Mouse (Mus musculus) spleen, postnatal 14 days (tissue): Measurements from ENCODE around the gene Itsn1.

Source experiments
- DNase-seq, 2 experiments: peaks; one replicate each; pipeline ENCODE4 v3.0.0; 2021 to 2022; ENCODE audit warnings: low spot score in 2 of 2

The Itsn1 gene

DNA sequence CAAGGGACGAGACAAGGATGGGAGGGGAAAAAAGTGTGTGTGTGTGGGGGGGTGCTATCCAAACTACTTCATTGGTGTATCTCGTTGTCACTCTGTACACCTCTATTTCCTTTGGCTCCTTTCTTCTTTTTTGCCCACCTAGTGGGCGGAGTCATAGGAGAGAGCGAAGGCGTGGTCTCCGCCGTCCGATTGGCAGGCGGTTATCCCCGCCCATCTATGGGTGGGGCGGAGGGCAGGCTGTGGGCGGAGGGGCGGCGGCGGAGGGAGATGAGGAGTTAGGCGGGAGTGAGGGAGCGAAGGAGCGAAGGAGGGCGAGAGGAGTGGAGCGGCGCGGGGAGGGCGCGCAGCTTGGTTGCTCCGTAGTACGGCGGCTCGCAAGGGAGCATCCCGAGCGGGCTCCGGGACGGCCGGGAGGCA lies at the start of gene Itsn1:
Gene Itsn1, plus strand, starts transcription at position 216 of the 417 bp plus-strand sequence.
- DNase-seq, result peak; percentile 95

- no peak for DNase-seq
Measured at GRCm38 (mm10) chr16:91680656-91681055, 48.4 kb upstream of the Itsn1 start.

DNA sequence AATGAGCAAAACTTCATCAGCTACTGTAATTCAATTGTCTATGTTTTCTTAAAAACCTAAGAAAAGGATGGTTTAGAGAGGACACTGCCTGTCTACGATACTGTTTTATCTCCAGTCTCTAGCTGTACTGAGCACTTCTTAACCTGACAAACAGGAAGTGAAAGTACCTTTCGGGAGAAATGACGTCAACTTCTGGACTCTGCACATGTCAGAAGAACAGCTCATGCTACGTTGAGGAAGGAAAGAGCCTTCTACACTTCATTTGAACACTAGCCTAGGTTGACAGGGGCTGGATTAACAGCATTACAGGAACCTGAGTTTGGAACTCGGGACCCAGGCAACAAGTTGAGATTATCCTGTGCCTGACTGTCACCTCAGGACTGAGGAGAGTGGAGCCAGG lies 43.6 kb upstream of the Itsn1 start:
- no peak for DNase-seq

DNA sequence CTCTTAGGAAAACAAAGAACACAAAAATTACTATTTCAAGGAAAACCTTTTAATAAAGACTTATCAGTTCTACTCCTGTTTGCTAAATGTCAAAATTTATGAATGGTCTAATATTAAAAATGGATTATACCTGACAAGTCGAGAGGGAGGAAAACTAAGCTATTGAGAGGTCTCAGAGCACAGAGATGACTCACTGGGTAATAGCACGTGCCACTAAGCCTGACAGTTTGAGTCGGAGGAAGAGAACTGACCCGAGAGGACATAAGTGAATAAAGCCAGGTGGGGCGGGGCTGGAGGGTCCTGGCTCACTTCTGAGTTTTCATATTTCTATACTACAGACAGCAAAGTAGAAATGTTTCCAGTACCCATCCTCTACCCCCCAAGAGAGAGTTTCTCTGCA lies 42.7 kb upstream of the Itsn1 start:
- DNase-seq, result no peak

GRCm38 (mm10) chr16:91688023-91688618 lies 41.0 kb upstream of the Itsn1 start:
- no peak for DNase-seq

DNA sequence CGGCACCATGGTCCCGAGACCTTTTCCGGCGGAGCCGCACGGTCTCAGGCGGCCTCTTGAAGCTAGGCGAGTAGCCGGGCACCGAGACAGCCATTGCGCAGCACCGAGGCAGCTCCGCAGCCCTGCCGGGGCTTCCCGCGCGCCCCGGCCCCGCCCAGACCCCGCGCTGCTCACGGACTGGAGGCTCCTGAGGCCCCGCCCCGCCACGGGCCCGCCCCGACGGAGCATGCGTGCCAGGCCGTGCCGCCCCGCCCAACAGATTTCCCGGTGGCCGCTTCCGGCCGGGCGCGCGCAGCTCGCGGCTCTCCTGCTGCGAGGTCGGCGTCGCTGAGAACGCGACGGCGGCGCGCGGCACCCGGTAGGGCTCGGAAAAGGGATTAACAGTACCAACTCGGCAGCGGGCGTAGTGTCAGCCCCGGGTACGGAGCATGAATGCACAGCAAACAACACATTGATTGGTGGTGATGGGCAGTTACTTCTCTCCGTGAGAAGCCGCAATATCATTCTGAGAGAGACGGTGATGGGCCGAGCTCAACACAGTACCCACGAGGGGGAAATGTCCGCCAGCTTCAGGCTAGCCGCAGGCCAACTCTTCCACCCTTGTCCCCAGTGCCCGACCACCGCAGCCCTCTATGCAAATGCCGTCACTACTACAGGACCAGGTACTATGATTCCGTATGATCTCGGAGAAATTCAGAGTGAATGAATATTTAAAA lies 40.3 kb upstream of the Itsn1 start, which contains the start of gene Donson:
Gene Donson, minus strand, starts transcription at position 152 of the 716 bp plus-strand sequence.
- peak; percentile 93 to 96 for DNase-seq

DNA sequence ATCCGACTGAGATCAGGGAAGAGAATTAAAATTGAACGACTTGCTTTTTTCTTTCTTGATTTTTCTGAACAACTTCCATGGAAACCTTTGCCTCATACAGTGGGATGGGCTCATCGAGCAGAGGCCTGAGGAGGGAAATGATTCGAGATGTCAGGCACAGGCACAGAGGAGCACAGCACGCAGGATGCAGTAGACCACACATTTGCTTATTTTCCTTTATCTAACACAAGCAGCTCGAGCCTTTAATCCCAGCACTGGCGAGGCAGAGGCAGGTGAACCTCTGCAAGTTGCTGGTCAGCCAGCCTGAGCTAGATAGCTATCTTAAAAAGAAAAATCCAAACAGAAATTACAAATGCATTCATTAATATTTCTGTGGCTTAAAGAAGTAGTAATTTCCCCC lies 39.3 kb upstream of the Itsn1 start:
- no peak for DNase-seq

DNA sequence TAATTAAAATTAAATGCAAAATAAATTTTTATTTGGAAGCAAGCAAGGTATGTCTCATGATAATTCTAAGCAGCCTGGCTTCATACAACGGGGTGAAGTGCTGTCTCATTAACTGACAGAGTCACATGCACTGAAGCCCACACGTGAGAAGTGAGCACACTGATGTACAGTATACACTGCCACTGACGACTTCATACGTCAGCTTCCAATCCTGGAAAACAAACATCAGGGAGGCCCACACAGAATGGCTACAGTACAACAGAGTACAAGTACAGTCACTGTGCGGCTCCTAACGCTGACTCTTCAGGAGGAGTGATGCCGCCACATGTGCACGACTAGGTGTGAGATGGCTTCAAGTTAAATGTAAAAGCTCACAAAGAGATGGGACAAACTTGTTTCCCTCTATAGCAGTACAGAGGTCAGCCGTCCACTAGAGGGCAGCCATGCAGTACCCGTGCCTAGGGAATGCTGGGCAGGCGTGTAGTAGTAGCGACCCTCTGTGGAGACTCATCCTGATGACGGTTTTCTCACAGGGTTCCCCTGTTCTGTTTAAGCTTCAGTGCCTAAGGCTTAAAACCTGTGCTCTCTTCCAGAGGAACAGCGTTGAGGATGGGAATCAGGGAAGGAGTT lies 34.5 kb upstream of the Itsn1 start:
- peak; percentile 57 to 72 for DNase-seq

DNA sequence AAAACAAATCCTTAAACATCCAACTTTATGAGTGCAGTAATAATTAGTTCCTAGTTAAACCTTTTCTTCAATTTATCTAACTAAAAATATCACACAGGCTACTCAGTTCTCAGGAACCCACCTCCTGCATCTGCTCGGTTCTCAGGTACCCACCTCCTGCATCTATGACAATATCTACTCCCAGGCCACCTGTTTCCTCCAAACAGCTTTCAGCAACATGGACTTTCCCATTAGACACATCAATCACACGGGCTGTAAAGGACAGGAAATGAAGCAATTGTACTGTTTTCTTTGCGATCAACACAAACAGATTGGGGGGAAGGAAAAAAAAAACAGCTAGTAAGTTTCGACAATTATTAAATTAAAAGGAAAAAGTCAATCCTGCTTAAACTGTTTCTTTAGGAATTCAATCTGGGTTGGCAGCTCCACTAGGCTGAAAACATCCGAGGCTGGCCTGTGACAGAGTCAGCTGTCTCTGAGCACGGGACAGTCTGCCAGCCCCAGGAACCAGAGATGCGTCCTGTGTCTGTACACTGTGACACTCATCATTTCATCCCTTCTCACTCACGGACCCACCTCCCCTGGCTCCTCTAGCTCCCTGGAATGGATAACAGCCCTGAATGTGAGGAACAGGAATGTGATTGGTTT lies 33.8 kb upstream of the Itsn1 start:
- no peak for DNase-seq

DNA sequence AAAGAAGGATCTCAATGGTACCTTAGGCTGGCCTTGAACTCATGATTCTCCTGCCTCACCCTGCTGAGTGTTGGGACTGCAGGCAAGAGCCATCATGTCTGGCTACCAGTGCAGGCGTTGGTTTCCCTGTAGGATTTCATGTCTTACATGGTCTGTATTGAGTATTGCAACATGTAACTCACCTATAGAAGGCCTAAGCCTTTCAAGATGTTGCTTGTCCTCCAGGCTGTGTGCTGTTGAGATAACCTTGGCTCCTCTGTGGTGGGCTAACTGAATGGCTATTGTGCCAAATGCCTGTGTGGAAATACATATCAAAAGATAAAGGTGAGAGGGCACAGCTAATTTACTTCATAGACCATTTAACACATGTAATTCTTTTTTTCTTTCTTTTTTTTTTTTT lies 30.1 kb upstream of the Itsn1 start:
- no peak for DNase-seq

GRCm38 (mm10) chr16:91701908-91702307 lies 27.2 kb upstream of the Itsn1 start:
- no peak for DNase-seq

DNA sequence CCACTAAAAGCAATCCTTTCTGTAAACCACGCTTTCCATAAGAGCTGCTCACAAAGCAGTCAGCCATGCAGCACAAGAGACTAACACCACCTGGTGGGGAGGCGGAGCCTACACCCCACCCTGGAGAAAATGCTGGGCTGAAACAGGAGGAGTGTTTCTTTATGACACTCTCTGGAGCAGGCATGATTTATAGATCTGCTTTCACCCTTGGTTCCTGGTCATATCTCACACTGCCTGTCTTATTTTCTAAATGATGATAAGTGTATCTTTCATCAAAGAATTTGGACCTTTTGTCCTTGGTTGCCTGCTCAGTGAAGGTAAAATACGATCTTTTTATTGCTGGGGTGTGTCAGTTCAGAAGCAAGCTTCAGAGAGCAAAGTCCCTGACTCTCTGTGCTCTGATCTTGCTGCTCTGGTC lies 26.3 kb upstream of the Itsn1 start:
- DNase-seq, result no peak

- DNase-seq, result no peak
Measured at GRCm38 (mm10) chr16:91704603-91705340, 24.3 kb upstream of the Itsn1 start.

GRCm38 (mm10) chr16:91710241-91710640 lies 18.8 kb upstream of the Itsn1 start:
- DNase-seq, result no peak

GRCm38 (mm10) chr16:91716927-91717349 lies 12.1 kb upstream of the Itsn1 start:
- DNase-seq, result peak; percentile 51 to 64

DNA sequence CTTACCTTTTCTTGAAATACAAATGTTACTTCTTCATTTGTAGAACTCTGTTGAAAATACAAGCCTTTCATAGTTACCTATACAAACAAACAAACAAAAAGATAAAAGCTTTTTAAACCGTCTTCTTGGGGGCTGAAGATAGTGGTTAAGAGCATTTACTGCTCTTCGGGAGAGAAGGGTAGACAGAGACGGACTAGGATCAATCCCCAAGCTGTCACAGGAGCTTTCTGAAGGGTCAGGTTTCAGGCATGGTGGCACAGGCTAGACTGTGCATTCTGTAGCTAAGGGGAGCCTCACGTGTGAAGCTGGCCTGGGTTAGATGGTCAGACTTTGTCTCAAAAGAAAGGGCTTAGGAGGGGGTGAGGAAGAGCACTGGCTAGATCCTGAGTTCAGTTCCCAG lies 11.7 kb upstream of the Itsn1 start:
- DNase-seq, result no peak

DNA sequence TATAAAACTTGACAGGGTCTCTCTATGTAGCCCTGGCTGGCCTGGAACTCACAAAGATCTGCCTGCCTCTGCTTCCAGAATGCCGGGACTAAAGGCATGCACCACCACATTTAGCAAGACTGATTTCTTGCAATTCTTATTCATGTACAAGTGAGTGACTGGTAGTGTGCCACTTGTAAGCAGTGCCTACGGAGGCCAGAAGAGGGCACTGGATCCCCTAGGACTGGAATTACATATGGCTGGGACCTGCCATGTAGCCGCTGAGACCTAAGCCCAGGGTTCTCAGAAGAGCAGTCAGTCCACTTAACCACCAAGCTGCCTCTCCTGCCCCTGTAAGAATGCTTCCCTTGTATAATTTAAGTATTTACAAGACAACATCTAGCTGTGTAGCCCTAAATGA lies 4.8 kb upstream of the Itsn1 start:
- DNase-seq, result peak; percentile 41 to 61

DNA sequence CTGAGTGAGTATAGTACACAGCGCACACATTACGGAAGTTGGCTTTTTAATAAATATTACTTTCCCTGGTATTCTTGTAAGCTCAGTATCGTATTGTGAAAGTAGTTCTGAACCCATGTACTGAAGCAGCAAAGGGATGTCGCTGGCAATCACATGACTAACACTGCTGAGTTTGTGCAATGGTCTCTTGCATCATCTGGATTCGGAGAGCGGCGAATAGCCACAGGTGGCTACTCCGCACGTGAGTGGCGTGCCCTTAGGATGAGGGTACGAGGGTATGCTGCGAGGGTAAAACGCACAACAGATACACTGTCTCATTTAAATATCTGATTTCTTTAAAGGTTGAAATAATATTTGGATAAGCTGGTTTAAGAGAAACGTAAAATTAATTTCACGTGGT lies 1.6 kb upstream of the Itsn1 start:
- DNase-seq, result no peak

- DNase-seq, result peak; percentile 88 to 94
Measured at GRCm38 (mm10) chr16:91728123-91729065, 687 bp upstream of the Itsn1 start, which contains the start of gene Cryzl1. TSS of gene Cryzl1 (minus strand) at chr16:91728975.

DNA sequence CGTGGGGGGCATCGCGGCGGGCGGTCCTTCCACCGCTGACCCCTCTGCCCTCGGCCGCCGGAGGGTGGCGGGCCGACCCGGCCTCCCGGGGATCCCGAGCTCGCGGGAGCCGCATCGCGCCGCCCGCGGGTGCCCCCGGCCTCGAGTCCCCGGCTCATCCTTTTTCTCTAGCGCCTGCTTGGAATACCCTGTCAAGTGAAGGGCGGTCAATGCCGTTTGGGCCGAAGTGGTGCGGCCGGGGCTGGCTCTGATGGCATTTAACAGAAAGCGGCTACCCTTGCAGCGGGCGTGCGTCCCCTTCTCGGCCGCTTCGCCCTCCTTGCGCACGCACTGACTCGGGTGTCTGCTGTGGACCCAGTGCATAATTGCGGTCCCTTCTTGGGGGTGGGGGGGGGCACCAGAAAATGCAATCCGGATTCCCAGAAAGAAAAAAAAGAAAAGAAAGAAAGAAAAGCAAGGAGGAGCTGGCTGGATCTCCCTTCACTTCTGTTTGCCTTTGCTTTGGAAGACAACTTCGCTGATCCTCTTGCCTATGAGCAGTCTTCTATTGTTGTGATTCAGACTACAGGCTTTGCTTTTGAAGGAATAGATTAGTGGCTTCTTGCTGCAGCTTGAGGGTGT lies 850 bp downstream of the Itsn1 start:
- no peak for DNase-seq
